Mouse (Mus musculus): Measurements from ENCODE around the gene Adgrd1. TPM values are rescaled to one million over a fixed set of nuclear protein-coding genes. Genes with fewer than 3 reads are reported as not detected.

Adgrd1 gene
- polyA plus RNA-seq, 1 experiment from 2014 or later, result 1.8 TPM

DNA sequence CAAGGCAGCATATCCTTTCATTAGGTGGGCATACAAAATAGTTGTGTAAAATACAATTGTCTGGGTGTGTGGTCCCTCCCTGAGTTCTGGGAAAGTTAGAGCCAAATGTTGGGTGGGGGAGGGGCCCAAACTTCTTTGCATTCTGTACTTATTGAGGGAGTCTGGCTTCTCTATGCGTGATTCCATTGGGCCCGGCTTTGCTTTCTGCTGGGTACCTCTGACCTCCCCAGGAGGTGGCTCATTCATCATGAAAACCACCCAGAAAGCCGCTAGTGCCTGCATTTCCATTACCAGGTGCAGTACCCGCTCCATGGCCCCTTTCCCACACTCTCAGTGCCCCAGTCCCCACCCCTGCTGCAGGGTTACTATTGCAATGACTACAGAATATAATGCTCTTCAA lies 73.0 kb downstream of the Adgrd1 start:
- no peak for DNase-seq (ENCODE audit: low spot score)
- H3K27me3 ChIP-seq (replicated peaks; ENCODE audit: insufficient read depth, low read length), result no peaks in the 10 kb centered on the region
- H3K27ac ChIP-seq (ENCODE audit: low read length), result no peak overlapping the region
- ATAC-seq, result no peak
- no peak overlapping the region for H3K4me3 ChIP-seq (ENCODE audit: low read depth, low read length)
- WGBS, result 34% methylated on average over 4 of the region's 4 CpGs
- TF ChIP-seq EP300 (IDR thresholded peaks at IDR 0.05), result no peak
- TF ChIP-seq CTCF (IDR thresholded peaks at IDR 0.05), result no peak
- H3K9me3 ChIP-seq (ENCODE audit: low read length), result no peaks in the 10 kb centered on the region
- H3K9ac ChIP-seq (replicated peaks; ENCODE audit: low read depth), result no peak overlapping the region
- peaks cover 5% of the 10 kb centered on the region; the same call in 1 of the 2 replicates for H3K4me1 ChIP-seq (ENCODE audit: insufficient read depth, low read depth, low read length)
- H3K4me2 ChIP-seq (replicated peaks; ENCODE audit: low read depth, low read length), result no peak overlapping the region
- no peaks in the 10 kb centered on the region for H3K36me3 ChIP-seq (ENCODE audit: insufficient read depth, low read length)

DNA sequence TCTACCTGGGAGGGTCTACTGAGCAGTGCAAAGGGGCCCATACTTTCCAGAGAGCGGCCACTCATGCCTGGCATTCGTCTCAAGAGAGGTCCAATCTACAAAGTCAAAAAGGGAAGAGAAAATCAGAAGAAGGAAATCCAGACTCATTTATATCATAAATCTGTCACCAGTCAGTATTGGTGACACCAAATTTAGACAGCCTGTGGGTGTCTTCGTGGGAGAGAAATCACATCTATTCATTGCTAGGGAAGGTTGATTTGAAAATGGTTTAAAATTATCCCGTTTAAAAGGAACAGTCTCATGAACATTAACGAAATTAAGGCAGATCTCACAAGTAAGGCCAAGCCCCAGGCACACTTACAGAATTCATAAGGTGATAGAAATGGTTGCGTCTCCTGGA lies 76.0 kb downstream of the Adgrd1 start:
- 81% methylated on average over 6 of the region's 6 CpGs for WGBS

GRCm38 (mm10) chr5:129175925-129176324 lies 79.4 kb downstream of the Adgrd1 start:
- Histone ChIP-seq H3K4me3 (ENCODE audit: low read depth, low read length) (no peak overlapping the region), H3K9me3 (ENCODE audit: low read length) (no peaks in the 10 kb centered on the region), H3K4me2 (replicated peaks; ENCODE audit: low read depth, low read length) (no peak overlapping the region), H3K9ac (replicated peaks; ENCODE audit: low read depth) (no peak overlapping the region), H3K27ac (ENCODE audit: low read length) (no peak overlapping the region), H3K36me3 (ENCODE audit: insufficient read depth, low read length) (no peaks in the 10 kb centered on the region), H3K4me1 (ENCODE audit: insufficient read depth, low read depth, low read length) (no peaks in the 10 kb centered on the region), H3K27me3 (replicated peaks; ENCODE audit: insufficient read depth, low read length) (no peaks in the 10 kb centered on the region)
- no peak for DNase-seq (ENCODE audit: low spot score)
- TF ChIP-seq EP300 (IDR thresholded peaks at IDR 0.05) (no peak), CTCF (IDR thresholded peaks at IDR 0.05) (no peak)
- WGBS, result 51% methylated on average over 3 of the region's 3 CpGs
- no peak for ATAC-seq

More for the DNA sequence above, 76.0 kb downstream of the Adgrd1 start:
- no peak for DNase-seq (ENCODE audit: low spot score)
- H3K9me3 ChIP-seq (ENCODE audit: low read length), result no peaks in the 10 kb centered on the region
- H3K9ac ChIP-seq (replicated peaks; ENCODE audit: low read depth), result no peak overlapping the region
- H3K27ac ChIP-seq (ENCODE audit: low read length), result no peak overlapping the region
- H3K4me2 ChIP-seq (replicated peaks; ENCODE audit: low read depth, low read length), result no peak overlapping the region
- TF ChIP-seq EP300 (IDR thresholded peaks at IDR 0.05) (no peak), CTCF (IDR thresholded peaks at IDR 0.05) (no peak)
- H3K27me3 ChIP-seq (replicated peaks; ENCODE audit: insufficient read depth, low read length), result no peaks in the 10 kb centered on the region
- H3K4me3 ChIP-seq (ENCODE audit: low read depth, low read length), result no peak overlapping the region
- no peak for ATAC-seq
- H3K4me1 ChIP-seq (ENCODE audit: insufficient read depth, low read depth, low read length), result no peaks in the 10 kb centered on the region
- H3K36me3 ChIP-seq (ENCODE audit: insufficient read depth, low read length), result no peaks in the 10 kb centered on the region

DNA sequence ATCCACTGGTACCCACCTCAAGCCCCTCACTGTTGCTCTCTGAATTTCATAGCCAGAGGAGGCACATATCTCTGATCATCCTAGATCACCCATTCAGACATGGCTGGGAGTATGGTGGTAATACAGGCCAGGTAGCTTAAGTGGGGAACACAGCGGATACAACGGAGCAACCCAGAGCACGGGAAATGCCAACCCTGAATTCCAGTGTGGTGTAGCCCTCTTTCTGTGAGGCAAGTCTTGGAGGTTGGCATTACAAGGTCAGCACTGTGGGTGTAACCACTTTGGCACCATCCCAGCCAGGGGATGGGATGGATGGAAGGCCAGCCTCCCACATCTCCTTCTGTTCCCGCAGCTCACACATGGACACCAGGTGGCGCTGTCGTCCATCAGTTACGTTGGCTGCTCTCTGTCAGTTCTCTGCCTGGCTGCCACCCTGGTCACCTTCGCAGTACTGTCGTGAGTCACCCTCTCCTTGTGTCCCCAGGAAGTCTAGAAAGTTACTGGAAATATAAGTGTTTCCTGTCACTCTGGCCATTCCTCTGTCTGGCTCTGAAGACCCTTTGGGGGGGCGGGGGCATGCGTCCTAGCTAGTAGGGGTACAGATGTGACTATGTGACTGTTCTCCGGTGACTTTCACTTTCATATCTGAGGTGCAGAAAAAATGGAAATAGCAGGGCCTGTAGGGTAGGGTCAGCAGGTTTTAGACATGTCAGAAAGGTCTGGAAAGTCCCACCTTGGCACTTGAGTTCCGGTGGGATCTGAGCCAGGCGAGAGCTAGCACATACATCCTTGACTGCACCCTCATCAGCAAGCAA lies 81.4 kb downstream of the Adgrd1 start:
- ATAC-seq (peak; percentile 82), DNase-seq (ENCODE audit: low spot score) (peak; percentile 86)
- H3K9me3 ChIP-seq (ENCODE audit: low read length), result no peaks in the 10 kb centered on the region
- H3K4me3 ChIP-seq (ENCODE audit: low read depth, low read length), result peak overlapping the region; percentile 8; the same call in 1 of the 2 replicates
- 46% methylated on average over 14 of the region's 14 CpGs for WGBS
- H3K4me1 ChIP-seq (ENCODE audit: insufficient read depth, low read depth, low read length), result no peaks in the 10 kb centered on the region
- H3K27ac ChIP-seq (ENCODE audit: low read length), result no peak overlapping the region
- no peaks in the 10 kb centered on the region for H3K27me3 ChIP-seq (replicated peaks; ENCODE audit: insufficient read depth, low read length)
- H3K9ac ChIP-seq (replicated peaks; ENCODE audit: low read depth), result no peak overlapping the region
- TF ChIP-seq CTCF (IDR thresholded peaks at IDR 0.05) (peak; percentile 95), EP300 (IDR thresholded peaks at IDR 0.05) (no peak)
- H3K36me3 ChIP-seq (ENCODE audit: insufficient read depth, low read length), result no peaks in the 10 kb centered on the region
- peak overlapping the region; percentile 42; the same call in 1 of the 2 replicates for H3K4me2 ChIP-seq (replicated peaks; ENCODE audit: low read depth, low read length)

GRCm38 (mm10) chr5:129179356-129179755 lies 82.8 kb downstream of the Adgrd1 start:
- no peak for DNase-seq (ENCODE audit: low spot score)

GRCm38 (mm10) chr5:129179995-129180714 lies 83.6 kb downstream of the Adgrd1 start:
- no peak for TF ChIP-seq CTCF (IDR thresholded peaks at IDR 0.05)
- TF ChIP-seq EP300 (IDR thresholded peaks at IDR 0.05), result no peak
- no peak for DNase-seq (ENCODE audit: low spot score)
- no peaks in the 10 kb centered on the region for H3K9me3 ChIP-seq (ENCODE audit: low read length)
- no peak overlapping the region for H3K4me3 ChIP-seq (ENCODE audit: low read depth, low read length)
- no peaks in the 10 kb centered on the region for H3K4me1 ChIP-seq (ENCODE audit: insufficient read depth, low read depth, low read length)
- 66% methylated on average over 17 of the region's 17 CpGs for WGBS
- H3K36me3 ChIP-seq (ENCODE audit: insufficient read depth, low read length), result no peaks in the 10 kb centered on the region
- no peak overlapping the region for H3K4me2 ChIP-seq (replicated peaks; ENCODE audit: low read depth, low read length)
- H3K9ac ChIP-seq (replicated peaks; ENCODE audit: low read depth), result no peak overlapping the region
- no peak for ATAC-seq
- no peaks in the 10 kb centered on the region for H3K27me3 ChIP-seq (replicated peaks; ENCODE audit: insufficient read depth, low read length)
- no peak overlapping the region for H3K27ac ChIP-seq (ENCODE audit: low read length)

More at GRCm38 (mm10) chr5:129179356-129179755, 82.8 kb downstream of the Adgrd1 start:
- H3K27ac ChIP-seq (ENCODE audit: low read length), result no peak overlapping the region
- H3K9ac ChIP-seq (replicated peaks; ENCODE audit: low read depth), result no peak overlapping the region
- TF ChIP-seq CTCF (IDR thresholded peaks at IDR 0.05) (no peak), EP300 (IDR thresholded peaks at IDR 0.05) (no peak)
- no peaks in the 10 kb centered on the region for H3K4me1 ChIP-seq (ENCODE audit: insufficient read depth, low read depth, low read length)
- H3K27me3 ChIP-seq (replicated peaks; ENCODE audit: insufficient read depth, low read length), result no peaks in the 10 kb centered on the region
- no peak overlapping the region for H3K4me2 ChIP-seq (replicated peaks; ENCODE audit: low read depth, low read length)
- 78% methylated on average over 6 of the region's 6 CpGs for WGBS
- H3K9me3 ChIP-seq (ENCODE audit: low read length), result no peaks in the 10 kb centered on the region
- H3K4me3 ChIP-seq (ENCODE audit: low read depth, low read length), result no peak overlapping the region
- ATAC-seq, result no peak
- H3K36me3 ChIP-seq (ENCODE audit: insufficient read depth, low read length), result no peaks in the 10 kb centered on the region

Measured in lung, postnatal 0 days (tissue).